Mouse (Mus musculus) megakaryocyte progenitor cell, adult 5-6 weeks (primary cell): ENCODE data around the gene Pdcd7. TPM values are rescaled to one million over a fixed set of nuclear protein-coding genes. Genes with fewer than 3 reads are reported as not detected.

ENCODE experiments used
- ATAC-seq: replicated peaks from 2 replicates; pipeline ENCODE4 v1.8.0; 2016; ENCODE audit warnings: mild to moderate bottlenecking, moderate TSS enrichment, inconsistent platforms; ENCODE audit not compliant: poor library complexity
- total RNA-seq, 2 experiments: library from RNA; stranded (forward) in 1 of 2; stranded (reverse) in 1 of 2; fragments of 157-497, 149-512 nt in 1 of 2; fragments of 200-1000 nt in 1 of 2; gene quantifications; 2 replicates each; pipeline versions ENCODE4 v1.2.3 to v1.2.4; 2015 to 2017

Pdcd7 gene
- total RNA-seq, 2 experiments from 2014 or later, result 18.2 to 20.1 TPM

- ATAC-seq, result peak; percentile 90
Measured at GRCm38 (mm10) chr9:65392638-65393364, 46.9 kb downstream of the Pdcd7 start.

GRCm38 (mm10) chr9:65393606-65394005 is 47.7 kb downstream of the Pdcd7 start:
- ATAC-seq, result no peak

GRCm38 (mm10) chr9:65394360-65394759 is 48.5 kb downstream of the Pdcd7 start:
- no peak for ATAC-seq

GRCm38 (mm10) chr9:65398279-65398678 is 52.4 kb downstream of the Pdcd7 start, which contains the start of gene Rasl12:
Gene Rasl12, plus strand, starts transcription at chr9:65398506.
- ATAC-seq, result peak; percentile 94

- no peak for ATAC-seq
Measured at GRCm38 (mm10) chr9:65399934-65400333, 54.0 kb downstream of the Pdcd7 start.

- ATAC-seq, result peak; percentile 44; the same call in 1 of the 2 replicates
Measured at GRCm38 (mm10) chr9:65404331-65405183, 58.7 kb downstream of the Pdcd7 start.

GRCm38 (mm10) chr9:65405184-65405449 is 59.2 kb downstream of the Pdcd7 start:
- no peak for ATAC-seq

GRCm38 (mm10) chr9:65407327-65407726 is 61.4 kb downstream of the Pdcd7 start:
- no peak for ATAC-seq

GRCm38 (mm10) chr9:65407861-65408260 is 62.0 kb downstream of the Pdcd7 start:
- no peak for ATAC-seq

- ATAC-seq, result no peak
Measured at GRCm38 (mm10) chr9:65408871-65409295, 63.0 kb downstream of the Pdcd7 start.

Other genes with a start within 250 kb of the Pdcd7 start
- gene Igdcc4, start 244.6 kb upstream of the Pdcd7 start, total RNA-seq (2015), result 0.02 TPM in 1 of 2 replicates, not detected in the other
- under 0.01 and 0.07 TPM in 2 replicates for gene Igdcc4, start 244.6 kb upstream of the Pdcd7 start, total RNA-seq (2017)
- gene Igdcc3, start 204.9 kb upstream of the Pdcd7 start, total RNA-seq (2015), result not detected in 2 replicates
- gene Igdcc3, start 204.9 kb upstream of the Pdcd7 start, total RNA-seq (2017), result not detected in 2 replicates
- gene Parp16, start 150.8 kb upstream of the Pdcd7 start, total RNA-seq (2015), result 3.2 and 3.3 TPM in 2 replicates
- gene Parp16, start 150.8 kb upstream of the Pdcd7 start, total RNA-seq (2017), result 2.8 and 3.1 TPM in 2 replicates
- gene Cilp, start 80.9 kb upstream of the Pdcd7 start, total RNA-seq (2015), result not detected in 2 replicates
- not detected in 2 replicates for gene Cilp, start 80.9 kb upstream of the Pdcd7 start, total RNA-seq (2017)
- gene Clpx, start 51.8 kb upstream of the Pdcd7 start, total RNA-seq (2015), result 24.8 and 26.4 TPM in 2 replicates
- 46.6 and 51.4 TPM in 2 replicates for gene Clpx, start 51.8 kb upstream of the Pdcd7 start, total RNA-seq (2017)
- not detected in 2 replicates for gene Ubap1l, start 14.9 kb downstream of the Pdcd7 start, total RNA-seq (2015)
- gene Ubap1l, start 14.9 kb downstream of the Pdcd7 start, total RNA-seq (2017), result 0.57 TPM in 1 of 2 replicates, not detected in the other
- 0.10 TPM in 1 of 2 replicates, not detected in the other for gene Kbtbd13, start 45.5 kb downstream of the Pdcd7 start, total RNA-seq (2015)
- 0.17 and 0.37 TPM in 2 replicates for gene Kbtbd13, start 45.5 kb downstream of the Pdcd7 start, total RNA-seq (2017)
- gene Rasl12, start 52.4 kb downstream of the Pdcd7 start, total RNA-seq (2015), result not detected in 2 replicates
- not detected in 2 replicates for gene Rasl12, start 52.4 kb downstream of the Pdcd7 start, total RNA-seq (2017)
- gene Slc51b, start 76.9 kb downstream of the Pdcd7 start, total RNA-seq (2015), result not detected in 2 replicates
- gene Slc51b, start 76.9 kb downstream of the Pdcd7 start, total RNA-seq (2017), result not detected in 2 replicates
- 26.6 and 27.2 TPM in 2 replicates for gene Mtfmt, start 89.7 kb downstream of the Pdcd7 start, total RNA-seq (2015)
- 16.4 and 19.5 TPM in 2 replicates for gene Mtfmt, start 89.7 kb downstream of the Pdcd7 start, total RNA-seq (2017)
- 56.3 and 57.2 TPM in 2 replicates for gene Spg21, start 114.8 kb downstream of the Pdcd7 start, total RNA-seq (2015)
- gene Spg21, start 114.8 kb downstream of the Pdcd7 start, total RNA-seq (2017), result 62.7 and 75.8 TPM in 2 replicates
- not detected in 2 replicates for gene Ankdd1a, start 174.1 kb downstream of the Pdcd7 start, total RNA-seq (2015)
- gene Ankdd1a, start 174.1 kb downstream of the Pdcd7 start, total RNA-seq (2017), result not detected in 2 replicates
- gene Plekho2, start 233.9 kb downstream of the Pdcd7 start, total RNA-seq (2015), result 17.9 and 19.0 TPM in 2 replicates
- 12.8 and 15.3 TPM in 2 replicates for gene Plekho2, start 233.9 kb downstream of the Pdcd7 start, total RNA-seq (2017)
- gene Pif1, start 241.1 kb downstream of the Pdcd7 start, total RNA-seq (2015), result 8.1 and 8.4 TPM in 2 replicates
- gene Pif1, start 241.1 kb downstream of the Pdcd7 start, total RNA-seq (2017), result 12.0 and 14.5 TPM in 2 replicates